Comparison of ENCODE assay signal across 16 mouse cellular contexts in the genomic region with DNA sequence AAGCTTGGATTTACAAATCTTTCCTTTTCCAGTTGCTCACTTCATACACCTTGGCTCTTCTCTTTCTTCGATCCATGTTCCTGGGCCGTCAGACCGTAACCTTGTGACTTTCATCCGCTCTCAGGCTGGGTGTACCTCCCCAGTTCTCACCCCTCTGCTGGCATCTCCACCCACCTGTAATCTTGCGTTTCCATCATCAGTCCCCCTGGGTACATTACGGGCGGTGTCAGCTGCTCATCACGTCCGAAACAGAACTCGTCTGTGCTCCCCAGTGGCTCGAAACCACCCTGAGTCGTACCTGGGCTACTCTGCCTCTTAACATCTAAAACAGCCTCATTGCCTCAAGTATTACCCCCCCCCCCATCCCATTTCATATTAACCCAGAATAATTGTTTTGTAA.
"Had no signal": no experiment of that assay in that cellular context is flagged by ENCODE, and none has a peak within 500 bp of the region (broad histone marks: within the 10 kb centered on the region; RNA-seq: fewer than 3 reads in every experiment).

No protein-coding gene starts in this region.

- H3K9me3 ChIP-seq: neural tube, embryonic 12.5 days; neural tube, embryonic 13.5 days; neural tube, embryonic 15.5 days; stomach, embryonic 15.5 days had no signal

- H3K4me2 ChIP-seq: neural tube, embryonic 12.5 days; neural tube, embryonic 13.5 days; neural tube, embryonic 15.5 days; stomach, embryonic 15.5 days had no signal

- H3K4me3 ChIP-seq: neural tube, embryonic 12.5 days; neural tube, embryonic 13.5 days; neural tube, embryonic 15.5 days; stomach, embryonic 15.5 days had no signal

- H3K9ac ChIP-seq: neural tube, embryonic 12.5 days; neural tube, embryonic 13.5 days; neural tube, embryonic 15.5 days; stomach, embryonic 15.5 days had no signal

- DNase-seq: retina, postnatal 1 day; right cerebral cortex, adult 18-20 months; right cerebral cortex, postnatal 14 days; right cerebral cortex, postnatal 25 days; right cerebral cortex, postnatal 4 days; thymus, adult 18-20 months; thymus, adult 2 months; thymus, postnatal 14 days; thymus, postnatal 25 days; thymus, postnatal 36 days; thymus, postnatal 4 days had no signal

- H3K27me3 ChIP-seq: stomach, embryonic 15.5 days had no signal

- H3K4me1 ChIP-seq: neural tube, embryonic 12.5 days; neural tube, embryonic 13.5 days; neural tube, embryonic 15.5 days; stomach, embryonic 15.5 days had no signal

- H3K36me3 ChIP-seq: neural tube, embryonic 12.5 days; neural tube, embryonic 13.5 days; neural tube, embryonic 15.5 days; stomach, embryonic 15.5 days had no signal

- H3K27ac ChIP-seq: neural tube, embryonic 12.5 days; neural tube, embryonic 13.5 days; neural tube, embryonic 15.5 days; stomach, embryonic 15.5 days; stomach, postnatal 0 days had no signal
